Mouse (Mus musculus): ENCODE results near the gene Agpat3. TPM values are rescaled to one million over a fixed set of nuclear protein-coding genes. Genes with fewer than 3 reads are reported as not detected.
A peak's percentile ranks its signal among the peaks of the same experiment; 100 is the strongest.

Gene Agpat3
- total RNA-seq, 2 experiments from 2014 or later: 115 to 118 TPM

DNA sequence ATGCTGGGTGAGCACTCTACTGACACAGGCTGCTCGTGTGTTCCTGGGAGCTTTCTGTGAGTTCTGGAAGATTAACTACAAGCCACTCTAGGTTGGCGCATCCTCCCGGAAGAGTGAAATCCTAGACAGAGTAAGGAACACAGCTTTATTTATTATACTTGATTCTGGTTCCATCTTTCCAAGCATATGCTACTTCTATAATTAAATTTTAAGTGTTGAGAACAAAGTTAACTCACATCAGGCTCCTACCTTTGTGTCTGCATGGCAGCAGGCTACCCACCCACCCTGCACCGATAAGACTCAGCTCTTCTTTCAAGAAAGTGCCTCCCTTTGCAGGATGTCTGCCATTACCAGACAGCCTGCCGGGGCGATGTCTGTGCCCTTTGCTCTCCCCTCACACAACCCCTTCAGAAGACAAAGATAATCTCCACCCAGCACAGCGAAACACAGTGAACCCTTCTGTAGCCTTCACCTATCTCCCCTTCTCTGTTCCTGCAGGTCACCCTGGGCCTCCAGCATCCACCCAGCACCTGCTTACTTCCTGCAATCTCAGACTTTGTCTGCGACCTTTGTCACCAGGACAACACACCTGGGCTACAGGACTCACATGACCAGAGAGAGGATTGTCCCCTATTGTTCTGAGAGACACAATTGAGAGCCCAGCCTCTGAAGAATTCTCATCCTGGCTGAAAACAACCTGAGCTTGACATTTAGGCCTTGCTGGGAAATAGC lies 26.2 kb downstream of the Agpat3 start:
- no peak for DNase-seq (ENCODE audit: low spot score)

DNA sequence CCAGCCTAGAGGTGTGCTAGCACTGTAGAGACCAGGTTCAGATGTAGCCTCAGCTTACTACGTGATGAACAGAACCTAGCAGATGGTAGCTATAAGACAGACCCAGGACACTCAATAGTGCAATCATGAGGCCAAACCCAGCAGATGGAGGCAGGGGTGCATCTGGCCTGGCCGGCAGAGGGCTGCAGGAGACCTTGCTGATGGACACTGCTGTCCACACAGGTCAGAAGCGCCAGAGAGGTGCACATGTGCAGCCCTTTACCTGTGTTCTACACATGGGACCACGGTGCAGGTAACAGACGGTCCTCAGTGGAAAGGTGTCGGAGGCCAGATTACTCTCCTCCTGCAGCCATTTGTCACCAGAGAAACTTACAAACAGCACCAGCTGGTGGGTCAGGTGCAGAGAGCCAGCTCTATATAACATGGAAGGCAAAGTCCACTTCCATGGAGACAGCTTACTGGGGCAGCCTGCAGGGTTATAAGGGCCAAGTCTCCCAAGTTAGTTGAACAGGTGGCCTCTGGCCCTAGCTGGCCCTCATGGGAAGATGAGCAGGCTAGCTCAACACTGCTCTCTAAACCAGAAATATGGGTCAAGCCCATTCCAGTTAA lies 27.6 kb downstream of the Agpat3 start:
- no peak for DNase-seq (ENCODE audit: low spot score)

DNA sequence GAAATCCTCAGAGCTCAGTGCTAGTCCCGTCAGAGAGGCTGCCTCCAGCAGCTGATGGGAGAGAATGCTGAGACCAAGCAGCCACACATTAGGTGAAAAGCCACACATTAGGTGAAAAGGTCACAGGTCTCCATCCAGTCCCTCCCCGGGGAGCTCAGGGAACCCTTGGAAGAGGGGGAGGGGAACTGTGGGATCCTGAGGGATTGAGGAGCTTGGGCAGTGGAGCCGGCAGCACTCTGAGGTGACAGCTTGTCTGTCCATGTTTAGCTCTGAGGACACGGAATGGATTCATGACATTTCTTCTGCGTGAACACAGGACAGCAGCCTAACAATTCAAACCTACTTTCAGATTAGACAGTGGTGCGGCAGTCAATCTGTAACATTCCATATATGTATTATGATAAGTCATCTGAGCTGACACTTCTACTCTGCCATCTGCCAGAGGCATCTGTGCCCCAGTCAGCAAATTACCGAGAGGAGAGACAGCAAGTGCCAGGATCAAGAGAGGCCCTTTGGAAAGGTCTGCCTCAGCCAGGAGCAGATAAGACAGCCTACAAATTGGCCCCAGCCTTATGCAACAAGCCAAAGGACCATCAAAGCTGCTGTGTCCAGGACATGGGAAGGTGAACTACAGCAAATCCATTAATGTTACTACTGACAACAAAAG lies 28.9 kb downstream of the Agpat3 start:
- DNase-seq (ENCODE audit: low spot score): no peak

DNA sequence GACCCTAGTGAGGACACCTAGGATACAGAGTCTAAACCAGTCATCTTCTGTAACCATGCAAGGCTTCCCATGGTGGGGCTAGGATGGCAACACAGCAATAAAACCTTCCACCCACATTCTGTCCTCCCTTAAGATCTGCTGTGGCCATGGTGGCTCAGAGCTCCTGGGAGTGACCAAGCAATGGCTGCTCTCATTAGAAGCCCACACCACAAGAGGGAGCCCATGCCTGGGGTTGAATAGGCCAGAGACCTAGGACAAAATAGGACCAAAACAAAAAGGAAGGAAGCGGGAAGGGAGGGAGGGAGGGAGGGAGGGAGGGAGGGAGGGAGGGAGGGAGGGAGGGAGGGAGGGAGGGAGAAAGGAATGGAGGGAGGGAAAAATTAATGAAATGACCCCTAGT lies 29.5 kb downstream of the Agpat3 start:
- peak; percentile 63 for DNase-seq (ENCODE audit: low spot score)

DNA sequence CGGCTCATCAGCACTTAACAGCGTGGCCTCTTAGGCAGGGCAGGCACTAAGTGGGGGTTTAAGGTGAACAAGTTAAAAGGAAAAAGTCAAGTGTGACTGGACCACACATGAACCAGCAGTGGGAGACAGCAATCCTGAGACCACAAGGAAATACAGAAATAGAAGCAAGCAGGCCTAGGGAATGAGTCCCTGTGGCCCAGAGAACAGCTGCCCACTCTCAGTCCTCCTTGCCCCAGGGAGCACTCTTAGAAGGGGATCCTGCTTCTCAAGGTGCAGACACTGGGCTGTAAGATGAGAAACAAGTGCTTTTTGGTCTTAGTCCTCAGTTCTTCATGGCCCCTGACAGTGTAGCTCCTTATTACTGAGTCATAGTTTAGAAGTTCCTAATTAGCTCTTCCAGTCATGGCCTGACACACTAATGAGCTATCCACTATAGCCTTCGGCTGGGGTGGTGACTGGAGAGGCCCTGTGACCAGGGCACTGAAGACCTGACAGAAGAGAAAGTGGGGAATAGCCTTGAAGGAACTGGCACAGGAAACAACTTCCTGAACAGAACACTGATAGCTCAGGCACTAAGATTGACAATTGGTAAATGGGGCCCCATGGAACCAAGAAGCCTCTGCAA lies 31.0 kb downstream of the Agpat3 start:
- no peak for DNase-seq (ENCODE audit: low spot score)

DNA sequence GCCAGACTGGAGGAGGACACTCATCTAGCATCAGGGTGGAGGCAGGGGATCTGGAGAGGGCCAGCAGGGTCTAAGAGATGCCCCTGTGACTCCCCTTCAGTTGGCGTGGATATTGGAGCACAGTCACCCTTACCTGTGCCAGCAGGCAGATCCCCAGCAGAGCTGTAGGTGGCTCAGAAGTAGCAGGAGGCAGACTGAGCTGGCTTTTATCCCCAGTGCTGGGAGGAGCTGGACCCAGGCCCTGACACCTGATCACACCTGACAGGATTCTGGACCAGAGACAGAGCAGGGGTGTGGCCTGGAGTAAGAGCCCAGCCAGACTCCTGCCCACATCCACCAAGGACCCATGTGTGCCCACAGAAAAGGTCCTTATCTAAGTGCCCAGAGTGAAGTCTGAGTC lies 31.8 kb downstream of the Agpat3 start:
- no peak for DNase-seq (ENCODE audit: low spot score)

DNA sequence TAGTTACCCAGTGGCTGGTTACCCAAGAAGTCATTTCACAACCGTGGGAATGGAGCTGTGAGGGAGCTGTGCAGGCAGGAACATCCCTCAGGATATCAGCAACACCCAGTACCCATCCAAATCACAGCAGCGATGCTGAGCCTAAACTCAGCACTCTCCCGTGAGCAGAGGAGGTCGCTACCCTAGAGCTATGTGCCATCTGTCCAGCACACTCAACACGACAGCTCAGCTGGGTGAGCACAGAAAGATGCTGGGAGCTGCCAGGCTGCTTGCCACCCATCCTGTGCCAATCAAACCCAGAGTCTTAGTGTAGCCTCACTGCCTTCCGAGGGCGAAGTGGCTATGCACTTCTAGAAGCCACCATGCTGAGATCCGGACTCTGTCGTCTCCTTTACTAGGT lies 32.3 kb downstream of the Agpat3 start:
- DNase-seq (ENCODE audit: low spot score): no peak

DNA sequence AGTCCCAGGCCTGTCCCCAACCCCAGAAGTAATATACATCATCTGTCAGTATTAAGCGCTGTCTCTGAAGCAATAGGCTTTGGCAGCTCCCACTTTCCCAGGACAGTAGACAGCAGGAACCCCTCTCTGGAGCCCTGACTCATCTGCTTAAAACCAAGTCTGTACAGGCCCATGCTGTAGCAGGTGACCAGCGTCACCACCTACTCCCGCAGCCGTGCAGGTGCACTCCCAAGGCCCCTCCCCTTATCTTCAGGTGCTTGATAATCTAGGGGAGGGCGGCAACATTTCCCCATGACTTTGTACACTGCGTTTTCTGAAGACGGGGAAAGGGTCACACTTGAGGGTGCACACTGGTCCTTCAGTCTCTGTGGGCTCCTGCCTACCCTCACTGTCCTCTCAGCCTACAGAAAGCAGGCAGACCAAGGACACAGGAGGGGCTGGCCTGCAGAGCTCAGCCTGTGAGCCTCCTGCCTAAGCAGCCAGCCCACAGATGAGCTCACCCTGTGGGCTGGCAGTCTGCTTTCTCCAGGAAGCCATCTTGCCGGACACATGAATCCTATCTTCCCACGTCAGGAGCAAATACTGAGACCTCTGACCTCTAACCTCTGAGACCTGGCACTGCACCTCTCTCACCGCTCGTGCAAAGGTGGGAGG lies 34.9 kb downstream of the Agpat3 start:
- no peak for DNase-seq (ENCODE audit: low spot score)

DNA sequence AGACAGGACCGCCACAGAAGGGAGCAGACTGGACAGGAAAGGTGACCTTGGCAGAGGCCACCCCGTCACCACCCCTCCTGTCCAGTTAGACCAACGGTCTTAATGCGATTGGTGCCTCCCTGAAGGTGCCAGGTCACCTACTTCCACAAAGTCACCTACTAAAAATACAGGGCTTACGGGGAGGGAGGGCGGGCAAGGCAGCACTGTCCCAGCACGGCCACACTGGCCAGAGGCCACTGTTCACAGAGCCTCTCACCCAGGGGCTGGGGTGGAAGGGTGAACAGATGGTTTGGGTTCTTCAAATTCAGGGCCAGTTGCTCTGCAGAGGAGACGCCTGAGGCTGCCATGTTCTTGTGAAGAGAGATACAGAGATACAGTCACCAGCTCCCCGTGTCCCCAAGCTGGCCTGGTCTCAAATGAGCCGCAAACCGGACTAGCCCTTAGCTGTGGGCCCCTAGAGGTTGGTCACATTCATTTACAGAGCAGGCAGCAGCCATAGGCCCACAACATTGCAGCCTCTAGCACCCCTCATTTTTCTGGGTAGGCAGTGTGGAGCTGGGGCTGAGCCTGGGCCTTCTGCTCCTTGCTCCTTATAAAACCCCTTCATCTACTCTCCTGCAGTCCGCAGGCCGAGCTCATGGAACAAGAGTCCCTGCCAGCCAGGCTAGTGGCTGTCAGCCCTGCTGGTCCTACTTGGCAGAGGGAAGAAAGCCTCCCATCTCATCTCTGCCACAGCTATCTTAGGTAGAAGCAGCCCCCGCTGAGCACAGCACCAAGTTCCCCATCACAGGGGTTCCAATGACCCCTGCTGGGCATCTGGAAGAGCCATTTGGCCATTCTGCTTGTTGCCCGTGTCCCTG lies 35.8 kb downstream of the Agpat3 start:
- peak; percentile 48 for DNase-seq (ENCODE audit: low spot score)

DNA sequence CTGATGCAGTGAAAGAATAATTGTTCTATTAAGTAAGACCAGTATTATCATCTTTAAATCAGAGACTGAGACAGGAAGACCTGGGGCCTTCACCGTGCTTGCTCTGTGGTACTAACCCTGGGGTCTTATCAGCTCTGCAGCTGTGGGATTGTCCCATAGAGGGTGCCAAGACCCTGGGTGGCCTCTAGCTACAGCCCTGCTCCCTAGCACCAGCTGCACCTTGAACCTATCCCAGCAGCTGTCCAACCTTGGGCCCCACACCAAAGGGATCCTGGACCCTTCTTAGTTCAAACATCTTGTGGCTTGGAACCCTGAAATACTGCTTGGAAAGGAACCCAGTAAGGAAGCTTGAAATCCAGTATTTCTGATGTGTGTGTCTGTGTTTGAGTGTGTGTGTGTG lies 37.1 kb downstream of the Agpat3 start:
- DNase-seq (ENCODE audit: low spot score): no peak

DNA sequence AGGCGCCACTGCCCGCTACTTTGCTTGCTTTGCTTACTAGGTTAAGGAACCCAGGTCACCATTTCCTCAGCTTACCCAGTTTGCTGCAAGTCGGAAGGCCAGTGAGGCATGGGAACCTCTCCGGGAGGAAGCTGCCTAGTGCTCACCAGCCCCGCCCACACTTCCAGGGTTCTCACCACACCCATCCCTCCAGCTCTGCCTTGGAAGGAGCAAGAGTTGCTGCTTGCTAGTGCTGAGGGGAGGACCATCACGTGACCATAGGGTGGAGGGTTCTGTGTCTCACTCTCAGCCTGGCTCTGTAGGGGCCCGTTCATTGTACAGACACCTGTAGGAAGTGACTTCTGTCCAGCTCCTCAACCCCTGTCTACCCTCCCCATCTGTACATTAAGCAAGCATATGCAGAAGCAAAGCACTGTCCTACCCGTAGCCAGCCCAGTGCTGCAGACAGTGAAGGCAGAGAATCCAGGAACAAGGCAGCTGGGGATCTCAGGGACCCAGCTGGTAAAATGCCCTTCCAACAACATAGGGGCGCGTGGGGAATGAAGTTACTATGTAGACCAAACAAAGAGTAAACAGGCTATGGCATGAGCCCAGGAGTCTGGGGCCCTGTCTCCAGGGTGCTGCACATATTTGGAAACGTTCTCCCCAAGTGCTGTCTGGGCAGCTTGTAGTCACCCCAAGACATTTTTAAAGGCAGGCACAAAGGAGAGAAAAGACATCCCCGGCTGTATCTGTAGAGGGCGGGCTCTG lies 40.2 kb downstream of the Agpat3 start:
- peak; percentile 52 for DNase-seq (ENCODE audit: low spot score)

DNA sequence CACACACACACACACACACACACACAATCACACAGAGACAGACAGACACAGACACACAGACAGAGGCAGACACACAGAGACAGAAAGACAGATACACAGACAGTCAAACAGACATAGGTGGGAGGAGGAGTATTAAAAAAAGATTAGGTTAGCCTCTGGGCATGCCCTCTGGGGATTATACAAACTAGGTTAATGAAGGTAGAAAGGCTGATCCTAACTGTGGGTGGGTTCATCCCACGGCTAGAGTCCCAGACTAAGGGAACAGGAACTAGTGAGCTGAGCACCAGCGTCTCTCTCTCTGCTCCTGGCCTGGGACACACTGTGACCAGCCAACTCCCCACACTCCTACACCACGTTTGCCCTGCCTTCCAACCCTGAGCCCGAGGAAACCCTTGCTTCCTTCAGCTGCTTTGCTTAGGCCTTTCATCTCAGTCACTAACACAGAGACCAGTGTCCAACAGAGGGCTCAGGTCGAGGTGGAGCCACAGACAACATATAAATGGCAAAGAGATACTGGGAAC lies 41.5 kb downstream of the Agpat3 start:
- no peak for DNase-seq (ENCODE audit: low spot score)

DNA sequence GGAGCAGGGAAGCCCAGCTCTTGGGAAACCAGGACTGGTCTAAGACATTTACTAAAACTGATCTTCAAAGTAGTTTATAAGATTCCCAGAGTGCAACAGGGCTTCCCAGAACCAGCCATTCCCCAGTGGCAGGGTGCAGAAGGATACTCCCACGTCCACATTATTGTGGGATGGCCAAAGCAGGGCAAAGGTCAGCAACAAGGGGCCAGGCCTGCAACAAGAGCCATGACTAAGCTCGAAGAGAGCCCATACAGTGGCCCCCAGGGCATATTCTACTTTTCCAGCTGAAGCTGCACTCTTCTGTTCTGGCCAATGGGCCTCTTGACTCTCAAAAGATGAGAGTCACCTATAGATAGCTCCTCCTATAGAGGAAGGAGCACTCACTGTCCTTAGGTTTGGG lies 43.7 kb downstream of the Agpat3 start:
- DNase-seq (ENCODE audit: low spot score): no peak

DNA sequence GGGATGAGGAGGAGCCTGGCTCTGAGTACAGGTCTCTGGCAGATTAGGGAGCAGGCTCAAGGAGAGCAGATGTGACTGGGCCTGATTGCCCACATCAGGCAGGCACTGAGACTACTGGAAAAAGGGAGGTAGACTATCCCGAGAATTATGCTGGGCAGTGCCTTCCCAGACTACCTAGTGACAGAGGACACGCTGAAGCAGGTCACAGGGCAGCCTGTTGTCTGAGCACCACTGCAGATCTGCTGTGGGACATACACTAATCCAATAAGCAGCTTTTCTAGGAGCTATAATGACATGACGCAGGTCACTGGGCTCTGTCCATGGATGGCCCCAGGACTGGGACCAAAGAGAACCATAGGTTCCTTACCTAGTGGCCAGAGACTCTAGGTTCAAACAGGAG lies 44.9 kb downstream of the Agpat3 start:
- DNase-seq (ENCODE audit: low spot score): no peak

DNA sequence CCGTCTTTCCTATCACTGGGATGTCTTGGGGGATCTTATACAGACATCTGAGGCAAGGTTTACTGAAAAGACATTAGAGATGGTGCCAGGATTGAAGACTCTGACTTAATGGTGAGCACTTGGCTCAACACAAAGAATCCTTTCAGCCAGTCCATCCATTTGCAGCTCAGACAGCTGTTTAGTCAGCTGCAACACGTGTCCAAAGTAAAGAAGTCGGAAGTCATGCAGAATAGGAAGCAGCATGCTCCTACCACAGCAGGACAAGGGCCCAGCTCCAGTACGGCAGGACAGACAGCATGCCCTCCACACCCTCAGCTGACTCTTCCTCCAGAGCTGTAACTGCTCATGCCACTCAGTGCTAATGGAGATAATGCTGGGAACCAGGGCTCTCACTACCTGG lies 46.3 kb downstream of the Agpat3 start:
- DNase-seq (ENCODE audit: low spot score): no peak

DNA sequence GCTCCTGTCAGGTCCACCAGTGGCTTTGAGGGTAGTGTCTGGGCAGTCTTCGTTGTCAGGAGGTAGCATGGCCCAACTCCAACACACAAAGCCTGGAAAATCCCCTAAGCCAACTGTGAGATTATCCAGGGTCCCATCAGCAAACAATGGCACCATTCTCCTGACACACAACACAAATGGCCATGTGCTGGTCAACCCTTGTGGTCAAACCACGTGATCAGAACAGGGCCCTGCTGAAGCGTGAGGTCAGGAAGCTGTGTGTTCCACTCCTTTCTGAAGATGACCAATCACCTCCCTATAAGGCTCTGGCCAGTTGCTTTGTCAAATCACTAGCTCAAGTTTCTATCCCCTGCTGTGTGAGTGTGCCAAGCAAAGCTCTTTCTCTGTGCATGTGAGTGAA lies 47.3 kb downstream of the Agpat3 start:
- no peak for DNase-seq (ENCODE audit: low spot score)

DNA sequence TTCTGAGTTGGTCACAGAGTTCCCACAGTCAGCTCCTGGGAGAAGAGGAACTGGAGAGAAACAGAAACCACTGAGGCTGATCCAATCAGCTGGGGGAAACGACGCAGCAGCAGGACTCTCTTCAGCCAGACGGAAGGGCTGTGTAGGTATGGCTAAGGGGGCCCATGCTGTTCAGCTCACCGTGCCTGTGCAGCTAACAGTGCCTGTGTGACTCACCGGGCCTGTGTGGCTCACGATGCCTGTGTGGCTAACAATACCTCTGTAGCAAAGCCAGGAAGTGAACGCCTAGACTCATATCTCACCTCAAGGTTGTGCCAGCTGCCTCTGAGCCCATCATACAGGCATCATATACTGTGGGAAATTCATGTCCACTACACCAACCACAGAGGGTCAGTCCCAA lies 48.6 kb downstream of the Agpat3 start:
- DNase-seq (ENCODE audit: low spot score): no peak

DNA sequence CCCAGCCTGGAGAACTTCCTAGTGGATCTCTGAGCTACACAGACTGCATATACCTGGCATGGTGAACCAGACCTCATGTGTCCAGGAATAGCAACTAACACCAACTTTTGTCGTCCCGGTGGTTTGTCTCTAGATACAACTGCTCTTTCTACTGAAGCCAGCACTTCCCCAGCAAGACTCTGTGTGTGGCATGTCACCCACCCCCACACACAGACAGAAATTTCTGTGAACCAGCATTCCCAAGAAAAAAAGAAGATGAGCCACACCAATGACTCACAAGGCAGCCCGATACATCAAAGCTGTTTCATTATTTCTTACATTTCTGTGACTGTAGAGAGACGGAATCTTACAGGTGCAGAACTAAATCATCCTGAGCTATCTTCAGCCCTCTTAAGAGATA lies 52.2 kb downstream of the Agpat3 start:
- no peak for DNase-seq (ENCODE audit: low spot score)

DNA sequence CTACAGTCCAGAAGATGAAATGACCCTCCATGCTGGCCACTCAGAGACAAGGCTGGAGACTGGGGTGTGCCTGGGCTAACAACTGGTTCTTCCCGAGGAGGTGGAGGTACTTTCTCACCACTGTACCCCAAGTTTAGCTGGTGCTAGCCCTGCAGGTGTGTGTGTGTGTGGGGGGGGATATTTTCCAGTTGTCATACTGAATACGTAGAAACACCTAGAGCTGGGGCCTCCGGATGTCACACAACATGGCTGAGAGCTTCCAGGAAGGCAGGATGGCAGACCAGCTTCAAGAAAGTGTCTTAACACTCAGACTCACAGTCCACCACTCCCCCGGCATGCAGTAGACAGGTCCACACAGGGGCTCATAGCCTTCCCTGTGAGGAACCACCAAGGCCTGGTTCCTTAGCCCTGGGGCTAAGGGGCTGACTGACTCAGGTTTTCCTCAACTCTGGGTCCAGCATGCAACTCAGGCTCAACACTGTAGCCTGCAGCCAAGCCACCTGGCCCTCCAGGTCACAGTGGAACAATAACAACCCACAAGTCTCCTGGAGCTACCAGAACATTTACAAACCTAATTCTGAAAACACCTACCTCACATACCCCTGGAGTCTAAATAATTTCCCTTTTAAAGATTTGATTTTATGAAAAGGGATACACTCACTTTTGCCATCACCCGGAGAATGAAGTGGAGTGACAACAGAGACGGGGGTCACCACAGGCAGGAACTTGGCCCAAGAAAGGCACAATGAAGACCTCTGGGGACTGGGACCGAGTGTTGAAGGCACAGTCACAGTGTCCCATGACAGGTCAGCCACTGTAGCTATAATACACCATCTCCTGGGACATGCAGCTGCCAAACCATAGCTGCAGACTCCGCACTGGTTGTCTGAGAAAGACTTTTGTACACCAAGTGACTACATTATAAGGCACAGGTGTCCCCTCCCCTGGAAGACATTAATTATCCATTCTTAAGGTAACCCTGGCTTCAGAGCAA lies 53.3 kb downstream of the Agpat3 start:
- no peak for DNase-seq (ENCODE audit: low spot score)

Data from gastrocnemius, adult 18-20 months (tissue).